Mouse (Mus musculus) thymus, adult 2 months (tissue): ENCODE measurements at regions not wholly inside any gene's neighbourhood (a gene's known extent, or its start where the extent isn't known, plus 50 kb on each side); places are given as distances from the start of the nearest gene placed in this dataset.

Experiments
- CTCF ChIP-seq: fragments of 200-500 bp; IDR thresholded peaks from 2 replicates; pipeline ENCODE4 v1.5.1; 2012; ENCODE audit warnings: mild to moderate bottlenecking, control low read depth, low read length, moderate library complexity, borderline replicate concordance; ENCODE audit not compliant: control insufficient read depth, poor library complexity, insufficient read depth; ENCODE audit errors: extremely low read depth
- POLR2A ChIP-seq: fragments of 200-500 bp; IDR thresholded peaks from 2 replicates; pipeline ENCODE4 v1.6.1; 2012; ENCODE audit warnings: mild to moderate bottlenecking, low read length, control low read depth, moderate library complexity; ENCODE audit not compliant: control insufficient read depth, poor library complexity, insufficient read depth; ENCODE audit errors: extremely low read depth

DNA sequence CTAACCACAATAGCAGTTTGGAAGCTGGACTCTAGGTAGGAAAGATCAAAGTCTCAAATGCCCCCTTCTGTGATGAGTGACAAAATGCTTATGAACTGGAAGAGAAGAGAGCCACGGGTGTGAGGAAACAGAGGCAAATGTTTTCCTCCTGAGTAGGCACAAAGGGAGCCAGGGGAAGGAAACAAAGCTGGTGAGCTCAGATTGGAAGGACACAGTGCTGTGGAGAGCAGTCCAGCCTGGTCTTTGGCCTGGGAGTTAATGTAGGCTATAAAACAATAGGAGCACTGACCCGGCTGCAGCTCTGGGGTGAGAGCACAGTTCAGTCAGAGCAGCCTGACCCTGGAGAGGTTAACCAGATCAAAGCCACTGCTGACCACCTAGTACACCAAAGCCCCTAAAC lies 91.0 kb downstream of the Mycn start:
- TF ChIP-seq POLR2A (no peak), CTCF (no peak)
